Mouse (Mus musculus) mammary gland, adult 2 months (tissue): ENCODE results near the gene Adcy10. TPM values are rescaled to one million over a fixed set of nuclear protein-coding genes. Genes with fewer than 3 reads are reported as not detected.

Source experiments
- polyA plus RNA-seq: library from polyadenylated mRNA; depleted of rRNA; stranded (reverse); fragments of >200 nt; gene quantifications from 2 replicates; pipeline ENCODE4 v1.2.3, GENCODE M21; 2012; ENCODE audit warnings: low replicate concordance; rRNA removed

Adcy10 gene
- polyA plus RNA-seq, result 1.0 and 1.8 TPM in 2 replicates

DNA sequence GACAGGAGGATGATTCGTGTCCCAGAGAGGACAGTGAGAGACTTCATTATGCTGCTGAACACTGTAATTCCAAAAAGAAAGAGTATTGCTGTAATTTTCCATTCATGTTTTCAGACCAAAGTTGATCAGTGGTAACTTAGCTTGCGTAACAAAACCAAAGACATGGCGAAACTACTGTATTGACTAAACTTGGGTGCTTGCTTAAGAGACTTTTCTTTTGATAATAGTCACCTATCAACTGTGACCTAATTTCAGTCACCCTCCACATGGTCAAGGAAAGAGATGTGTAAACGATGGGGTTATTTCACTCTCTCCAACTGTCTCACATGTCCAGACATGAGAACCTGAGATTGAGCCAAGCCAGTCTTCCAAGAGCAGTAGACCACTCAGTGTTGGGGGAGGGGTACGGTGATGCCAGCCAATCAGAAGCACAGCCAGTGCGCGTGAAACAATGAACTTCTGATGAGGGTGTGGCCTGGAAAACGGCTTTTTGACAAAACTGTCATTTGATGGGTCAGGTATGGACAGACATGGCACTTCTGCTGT is at the start of gene Adcy10:
Adcy10 (plus strand) TSS at position 496 of the 546 bp plus-strand sequence.

DNA sequence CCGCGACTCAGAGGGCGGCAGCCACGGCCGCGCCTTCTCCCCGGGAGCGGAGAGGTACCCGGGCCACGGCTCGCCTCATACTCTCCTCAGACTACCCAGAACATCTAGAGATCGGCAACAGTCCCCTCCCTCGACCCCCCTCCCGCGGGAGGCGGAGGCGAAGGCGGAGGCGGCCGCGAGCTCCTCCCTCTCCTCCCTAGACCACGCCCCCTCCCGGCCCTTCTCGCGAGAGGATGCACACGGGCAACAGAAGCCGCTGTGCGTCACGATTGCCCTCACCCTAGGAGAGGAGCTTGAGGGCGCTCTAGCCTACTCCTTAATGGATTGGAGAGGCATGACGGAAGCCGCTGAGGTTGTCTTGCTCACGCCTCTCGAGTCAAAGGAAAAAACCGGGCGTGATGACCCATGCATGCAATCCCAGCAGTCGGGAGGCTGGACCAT is 24.6 kb upstream of the Adcy10 start, which contains the start of the genes Dcaf6 and Mpc2:
Dcaf6 (minus strand) TSS at position 116 of the 441 bp plus-strand sequence.
Mpc2 (plus strand) TSS at position 278 of the 441 bp plus-strand sequence.

Other genes starting within 250 kb of the Adcy10 start
- gene Tiprl, start 248.2 kb upstream of the Adcy10 start, polyA plus RNA-seq, result 21.0 and 22.6 TPM in 2 replicates
- 3.3 and 4.5 TPM in 2 replicates for gene Gpr161, start 189.4 kb upstream of the Adcy10 start, polyA plus RNA-seq
- gene Dcaf6, start 24.7 kb upstream of the Adcy10 start, polyA plus RNA-seq, result 17.1 and 50.5 TPM in 2 replicates
- gene Mpc2, start 24.5 kb upstream of the Adcy10 start, polyA plus RNA-seq, result 161 and 352 TPM in 2 replicates
- 18.5 and 36.9 TPM in 2 replicates for gene Mpzl1, start 149.4 kb downstream of the Adcy10 start, polyA plus RNA-seq
- 41.2 and 48.5 TPM in 2 replicates for gene Rcsd1, start 224.6 kb downstream of the Adcy10 start, polyA plus RNA-seq